Mouse (Mus musculus): ENCODE measurements around the gene Gnpnat1.
"Not testable (repeated sequence)": the region's sequence is repeated elsewhere in the genome, so short reads cannot be mapped to it uniquely, and the experiment has no call there.

Gnpnat1 gene

DNA sequence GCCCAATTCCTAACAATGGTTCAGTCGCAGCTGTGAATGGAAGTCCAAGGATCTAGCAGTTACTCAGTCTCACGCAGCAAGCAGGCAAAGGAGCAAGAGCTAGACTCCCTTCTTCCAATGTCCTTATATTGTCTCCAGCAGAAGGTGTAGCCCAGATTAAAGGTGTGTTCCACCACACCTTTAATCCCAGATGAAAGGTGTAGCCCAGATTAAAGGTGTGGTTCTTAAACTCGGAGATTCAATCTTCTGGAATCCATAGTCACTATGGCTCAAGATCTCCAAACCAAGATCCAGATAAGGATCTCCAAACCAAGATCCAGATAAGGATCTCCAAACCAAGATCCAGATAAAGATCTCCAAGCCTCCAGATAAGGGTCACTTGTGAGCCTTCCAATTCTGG is at the start of gene Gnpnat1:
Gene Gnpnat1, minus strand, starts transcription at position 101 of the 400 bp plus-strand sequence.
- DNase-seq (ENCODE audit: low read depth, low spot score): not testable (repeated sequence)

GRCm38 (mm10) chr14:45453538-45454233 is 49.0 kb upstream of the Gnpnat1 start:
- no peak for DNase-seq (ENCODE audit: low read depth, low spot score)

GRCm38 (mm10) chr14:45452861-45453512 is 48.3 kb upstream of the Gnpnat1 start:
- DNase-seq (ENCODE audit: low read depth, low spot score): no peak

DNA sequence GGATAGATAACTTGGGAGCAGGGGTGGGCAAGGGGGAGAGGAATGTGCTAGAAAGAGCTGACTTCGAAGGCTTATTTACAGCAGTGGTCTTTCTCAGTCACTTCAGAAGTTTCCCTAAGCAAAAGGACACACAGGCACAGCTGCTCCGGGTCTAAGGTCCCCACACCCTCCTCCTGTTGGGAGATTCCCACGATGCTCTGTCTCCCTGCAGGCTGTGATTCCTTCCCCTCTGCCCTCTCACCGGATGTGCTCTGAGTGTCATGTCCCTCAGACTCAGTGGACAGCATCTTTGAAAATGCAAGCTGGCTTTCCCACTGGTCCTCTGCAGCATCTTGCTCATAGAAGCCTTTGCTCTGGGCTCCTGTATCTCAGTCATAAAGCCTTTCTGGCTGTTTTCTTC is 47.4 kb upstream of the Gnpnat1 start:
- no peak for DNase-seq (ENCODE audit: low read depth, low spot score)

- DNase-seq (ENCODE audit: low read depth, low spot score): no peak
Measured at GRCm38 (mm10) chr14:45451090-45451489, 46.4 kb upstream of the Gnpnat1 start.

DNA sequence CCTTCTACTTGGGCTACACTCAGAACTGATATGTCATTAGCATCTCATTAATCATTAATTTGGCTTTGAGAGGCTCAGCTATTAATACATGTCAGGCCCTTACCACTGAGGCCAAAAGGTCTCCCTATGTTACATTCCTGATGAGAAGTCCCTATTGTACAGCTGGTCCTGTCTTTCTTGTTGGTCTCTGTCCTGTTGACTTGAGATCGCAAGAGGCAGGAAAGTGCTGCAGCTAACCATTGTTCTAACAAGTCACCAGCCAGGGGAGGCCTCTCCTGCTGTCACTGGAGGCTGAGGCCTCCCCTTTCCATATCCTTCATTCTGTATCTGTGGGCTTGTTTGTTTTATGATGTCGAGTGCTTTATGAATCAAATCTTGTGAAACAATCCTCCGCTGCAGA is 42.1 kb upstream of the Gnpnat1 start:
- DNase-seq (ENCODE audit: low read depth, low spot score): no peak

DNA sequence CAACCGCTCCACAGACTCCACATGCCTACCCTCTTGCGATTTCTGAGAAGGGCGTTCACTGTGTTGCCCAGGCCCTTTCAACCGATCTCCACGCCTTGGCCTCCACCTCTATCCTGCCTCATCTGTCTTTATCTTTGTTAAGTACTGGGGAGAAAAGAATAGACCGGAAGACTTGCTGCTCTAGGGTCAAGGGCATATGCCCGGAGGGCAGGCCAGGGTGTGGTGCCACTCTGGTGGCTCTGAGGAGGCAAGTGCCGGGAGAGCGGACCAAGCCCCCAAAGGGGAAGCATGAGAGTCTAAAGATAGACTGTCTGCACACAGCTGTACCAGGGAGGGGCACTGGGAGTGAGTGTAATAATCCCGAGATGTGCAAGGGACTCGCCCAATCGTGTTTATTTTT is 40.7 kb upstream of the Gnpnat1 start:
- no peak for DNase-seq (ENCODE audit: low read depth, low spot score)

GRCm38 (mm10) chr14:45444870-45445269 is 40.2 kb upstream of the Gnpnat1 start:
- no peak for DNase-seq (ENCODE audit: low read depth, low spot score)

DNA sequence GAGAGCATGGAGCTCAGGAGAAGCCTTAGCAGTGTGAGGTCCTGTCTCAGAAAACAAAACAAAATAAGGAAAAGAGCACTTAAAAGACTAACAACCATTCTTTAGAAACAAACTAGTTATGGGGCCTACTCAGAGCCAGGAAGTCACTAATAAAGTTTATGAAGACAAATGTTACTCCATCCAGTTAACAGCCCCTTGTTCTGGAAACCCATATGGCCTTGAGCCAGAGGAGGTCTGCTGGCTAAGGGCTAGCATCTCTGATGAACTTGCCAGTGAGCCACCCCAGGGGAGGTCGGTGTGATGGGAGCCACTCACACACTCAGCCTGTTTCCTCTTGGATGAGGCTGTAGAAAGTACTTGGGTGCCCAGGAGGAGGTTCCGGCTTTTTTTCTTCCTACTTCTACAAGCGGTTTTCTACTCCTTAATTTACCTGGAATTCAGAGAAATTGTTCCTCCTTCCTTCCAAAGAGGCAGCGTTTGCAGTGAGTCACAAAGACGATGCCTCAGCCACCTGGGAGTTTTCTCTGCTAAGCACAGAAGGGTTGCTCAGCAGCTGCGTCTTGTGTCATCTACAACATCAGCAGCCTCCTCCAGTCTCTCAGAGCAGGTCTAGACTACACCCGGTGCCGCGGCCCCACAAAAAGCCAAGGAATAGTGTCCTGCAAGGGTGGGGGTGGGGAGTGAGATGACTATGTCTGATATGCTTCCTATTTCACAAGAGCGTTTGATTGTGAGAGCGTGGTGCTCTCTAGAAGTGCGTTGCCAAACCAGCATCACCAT is 38.3 kb upstream of the Gnpnat1 start:
- no peak for DNase-seq (ENCODE audit: low read depth, low spot score)

DNA sequence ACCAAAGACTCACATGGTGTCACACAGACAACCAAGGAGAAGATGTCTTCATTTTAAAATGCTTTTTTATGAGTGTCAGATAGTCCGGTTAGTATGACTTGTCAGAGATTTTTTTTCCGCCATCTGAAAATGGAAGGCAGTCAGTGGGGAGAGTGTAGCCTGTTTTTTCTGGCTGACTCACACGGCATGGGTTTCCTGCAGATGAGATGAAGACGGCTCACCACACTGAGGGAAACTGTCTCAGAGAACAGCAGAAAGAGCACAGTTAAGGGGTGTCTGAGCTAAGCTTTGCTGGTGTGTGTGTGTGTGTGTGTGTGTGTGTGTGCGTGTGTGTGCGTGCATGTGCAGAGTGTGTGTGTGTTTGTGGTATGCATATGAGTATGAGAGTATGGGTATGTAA is 36.6 kb upstream of the Gnpnat1 start:
- no peak for DNase-seq (ENCODE audit: low read depth, low spot score)

DNA sequence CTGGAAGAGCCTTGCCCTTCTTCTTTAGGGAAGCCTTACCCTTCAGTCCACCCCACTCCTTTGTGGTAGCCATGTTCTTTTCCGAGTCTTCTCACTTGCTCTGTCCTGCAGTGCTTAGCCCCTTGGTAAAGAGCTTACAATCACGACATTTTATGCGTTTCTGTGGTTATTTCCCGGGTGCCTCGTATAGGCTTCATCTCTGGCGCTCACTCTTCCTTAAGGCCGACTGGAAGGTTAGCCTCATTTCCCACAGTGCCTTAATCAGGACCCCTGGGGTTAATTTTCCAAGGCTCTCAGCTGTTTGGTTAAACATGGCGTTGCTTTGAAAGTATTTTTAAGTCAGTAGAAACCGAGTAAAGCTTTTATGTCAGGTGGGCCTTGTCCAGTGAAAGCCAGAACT is 34.7 kb upstream of the Gnpnat1 start:
- no peak for DNase-seq (ENCODE audit: low read depth, low spot score)

DNA sequence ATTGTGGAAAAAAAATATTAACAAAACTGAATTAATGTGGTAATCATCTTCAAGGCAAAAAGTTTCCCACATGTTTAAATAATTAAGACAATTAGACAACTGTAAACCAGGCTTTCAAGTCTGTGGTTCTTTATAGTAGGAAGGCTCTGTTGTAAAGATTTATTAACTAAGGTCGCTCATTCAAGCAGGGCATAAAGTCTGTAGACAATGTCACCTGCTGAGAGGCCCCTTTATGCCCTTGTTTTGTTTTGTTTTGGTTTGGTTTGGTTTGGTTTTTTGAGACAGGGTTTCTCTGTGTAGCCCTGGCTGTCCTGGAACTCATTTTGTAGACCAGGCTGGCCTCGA is 34.2 kb upstream of the Gnpnat1 start:
- no peak for DNase-seq (ENCODE audit: low read depth, low spot score)

DNA sequence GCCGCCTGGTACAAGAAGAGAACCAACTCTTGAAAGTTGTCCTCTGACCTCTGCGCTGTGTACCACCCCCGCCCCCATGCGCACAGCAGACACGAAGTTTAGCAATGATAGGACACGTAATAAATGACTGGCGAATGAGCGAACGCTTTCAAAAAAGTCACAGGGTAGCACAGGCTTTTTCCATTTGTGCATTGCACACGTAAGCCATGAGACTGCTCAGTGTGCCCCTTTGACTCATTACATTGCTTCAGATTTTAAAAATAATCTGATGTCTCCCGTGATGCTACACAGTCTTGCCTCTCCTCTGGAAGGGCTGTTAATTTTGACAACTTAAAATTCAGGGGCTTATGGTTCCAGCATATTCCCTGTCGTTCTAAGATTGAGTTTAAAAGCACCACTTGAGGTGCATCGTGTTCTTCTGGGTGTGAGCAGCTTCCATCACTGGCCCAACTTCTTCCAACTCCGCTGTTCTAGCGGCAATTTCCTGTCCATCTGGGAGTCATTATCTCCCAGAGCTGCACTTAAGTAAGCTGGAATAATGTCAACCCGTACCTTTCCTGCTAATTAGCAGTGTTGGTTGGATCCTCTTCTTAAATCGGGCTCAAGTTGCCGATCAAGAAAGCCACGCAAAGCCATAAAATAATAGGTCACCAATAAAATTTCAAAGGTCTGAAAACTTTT is 33.7 kb upstream of the Gnpnat1 start:
- no peak for DNase-seq (ENCODE audit: low read depth, low spot score)

GRCm38 (mm10) chr14:45434220-45434619 is 29.5 kb upstream of the Gnpnat1 start:
- DNase-seq (ENCODE audit: low read depth, low spot score): no peak

DNA sequence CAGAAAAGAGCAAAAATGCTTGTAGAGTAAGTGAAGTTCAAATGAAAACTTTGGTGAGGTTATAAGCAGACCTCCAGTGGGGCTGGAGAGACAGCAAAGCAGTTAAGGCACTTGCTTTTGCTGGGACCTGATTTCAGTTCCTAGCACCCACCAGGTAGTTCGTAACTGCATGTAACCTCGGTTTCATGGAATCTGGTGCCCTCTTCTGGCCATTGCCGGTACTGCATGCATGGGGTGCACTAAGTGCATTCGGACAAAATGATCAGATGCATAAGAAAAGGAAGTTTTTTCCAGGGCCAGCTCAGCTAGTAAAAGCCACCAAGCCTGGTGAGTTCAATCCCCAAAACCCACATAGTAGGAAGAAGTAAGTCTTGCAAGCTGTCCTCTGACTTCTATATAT is 27.3 kb upstream of the Gnpnat1 start:
- DNase-seq (ENCODE audit: low read depth, low spot score): no peak

- DNase-seq (ENCODE audit: low read depth, low spot score): no peak
Measured at GRCm38 (mm10) chr14:45430066-45430842, 25.5 kb upstream of the Gnpnat1 start.

- DNase-seq (ENCODE audit: low read depth, low spot score): peak; percentile 56
Measured at GRCm38 (mm10) chr14:45423220-45423619, 18.5 kb upstream of the Gnpnat1 start.

- no peak for DNase-seq (ENCODE audit: low read depth, low spot score)
Measured at GRCm38 (mm10) chr14:45422371-45422770, 17.7 kb upstream of the Gnpnat1 start.

DNA sequence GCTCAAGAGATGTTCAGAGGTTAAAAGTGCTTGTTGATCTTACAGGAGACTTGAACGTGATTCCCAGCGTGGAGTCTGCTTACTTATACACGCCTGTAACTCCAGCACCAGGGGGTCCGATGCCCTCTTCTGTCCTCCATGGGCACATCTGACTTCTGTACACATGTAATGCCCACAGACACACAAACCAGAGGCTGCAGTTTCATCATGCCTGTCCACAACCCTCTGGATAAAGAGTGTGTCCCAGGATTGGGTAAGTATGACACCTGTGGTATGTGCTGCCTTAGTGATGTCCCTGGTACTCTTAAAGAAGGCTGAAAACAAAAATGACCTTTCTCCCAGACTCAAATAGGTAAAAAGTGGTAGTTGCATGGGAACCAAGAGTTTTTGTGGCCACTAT is 14.6 kb upstream of the Gnpnat1 start:
- no peak for DNase-seq (ENCODE audit: low read depth, low spot score)

GRCm38 (mm10) chr14:45418553-45418952 is 13.8 kb upstream of the Gnpnat1 start:
- no peak for DNase-seq (ENCODE audit: low read depth, low spot score)

DNA sequence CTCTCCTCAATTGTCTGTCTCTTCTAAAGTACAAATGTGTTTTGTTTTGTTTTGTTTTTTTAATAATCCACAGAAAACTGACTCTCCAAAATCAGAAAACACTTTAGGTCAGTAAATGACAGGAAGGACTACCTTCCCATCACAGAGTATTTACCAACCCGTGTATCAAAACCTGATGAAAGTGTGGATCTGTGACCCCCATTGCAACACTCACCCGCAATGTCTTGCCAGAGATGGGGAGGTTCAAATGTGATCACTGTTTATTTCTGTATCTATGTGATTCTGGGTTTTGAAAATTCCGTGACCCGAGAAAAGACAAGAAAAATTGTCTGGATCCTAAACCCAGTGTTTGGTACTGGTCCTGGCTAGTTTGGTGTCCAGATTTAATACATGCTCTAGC is 11.6 kb upstream of the Gnpnat1 start:
- DNase-seq (ENCODE audit: low read depth, low spot score): no peak
